Mouse (Mus musculus): Measurements from ENCODE around the gene Plpp1.
A peak's percentile ranks its signal among the peaks of the same experiment; 100 is the strongest.

Gene Plpp1

DNA sequence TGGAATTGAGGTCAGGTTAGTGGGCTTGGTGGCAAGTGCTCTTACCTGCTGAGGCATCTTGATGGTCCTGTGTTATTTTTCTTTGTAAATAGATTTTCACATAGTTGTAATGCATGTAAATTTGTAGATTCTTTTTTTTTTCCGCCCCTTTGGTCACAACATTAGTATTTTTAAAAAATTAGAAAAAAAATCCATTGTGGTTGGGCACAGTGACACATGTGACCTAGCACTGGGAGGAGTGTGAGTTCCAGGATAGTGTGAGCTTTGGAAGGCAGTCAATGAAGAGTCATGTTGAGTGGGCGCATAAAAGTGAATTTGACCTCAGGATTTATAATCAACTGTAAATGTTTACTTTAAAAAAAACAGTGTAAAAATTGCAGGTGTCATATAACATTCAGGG, 59.8 kb downstream of the Plpp1 start:
- DNase-seq (ENCODE audit: low read depth, low spot score), result no peak

DNA sequence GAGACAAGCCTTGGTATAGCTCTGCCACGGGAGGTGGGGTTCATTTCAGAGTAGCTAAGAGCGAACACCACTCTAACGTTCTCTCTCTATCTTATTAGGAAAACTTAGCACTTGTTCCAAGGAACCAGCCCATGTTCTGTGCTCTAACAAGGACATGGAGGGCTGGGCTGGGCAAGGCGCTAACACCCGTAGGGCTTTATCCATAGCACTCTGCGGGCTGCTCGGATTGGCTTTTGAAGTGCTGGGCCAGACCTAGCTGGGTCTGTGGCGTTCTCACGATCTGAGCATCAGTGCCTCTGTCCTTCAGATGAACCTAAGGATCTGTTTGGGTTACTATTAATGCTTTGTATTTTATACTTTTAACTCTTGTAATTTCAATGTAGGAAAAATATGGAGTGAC, 60.3 kb downstream of the Plpp1 start:
- DNase-seq (ENCODE audit: low read depth, low spot score), result no peak

GRCm38 (mm10) chr13:112861825-112862306, 61.3 kb downstream of the Plpp1 start:
- no peak for DNase-seq (ENCODE audit: low read depth, low spot score)

DNA sequence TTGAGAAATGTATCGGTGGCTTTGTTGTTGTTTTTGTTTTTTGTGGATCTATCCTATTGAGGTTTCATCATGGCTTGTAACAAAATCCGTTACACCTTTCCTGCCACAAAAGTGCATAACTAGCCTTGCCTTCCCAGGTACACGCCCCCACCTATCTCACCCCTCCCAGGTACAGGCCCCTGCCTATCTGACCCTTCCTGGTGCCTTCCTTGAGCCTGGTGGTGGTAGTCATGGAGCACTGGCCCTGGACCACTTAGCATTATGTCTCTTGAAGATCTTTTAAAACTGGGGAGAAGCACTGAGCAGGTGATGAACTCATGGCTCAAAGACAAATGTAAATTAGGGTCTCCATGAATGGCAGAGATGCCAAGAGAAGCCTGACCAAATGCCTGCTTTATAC, 61.8 kb downstream of the Plpp1 start:
- DNase-seq (ENCODE audit: low read depth, low spot score), result no peak

GRCm38 (mm10) chr13:112862978-112863677, 62.5 kb downstream of the Plpp1 start:
- DNase-seq (ENCODE audit: low read depth, low spot score), result peak; percentile 10

GRCm38 (mm10) chr13:112866782-112867181, 66.2 kb downstream of the Plpp1 start:
- no peak for DNase-seq (ENCODE audit: low read depth, low spot score)

DNA sequence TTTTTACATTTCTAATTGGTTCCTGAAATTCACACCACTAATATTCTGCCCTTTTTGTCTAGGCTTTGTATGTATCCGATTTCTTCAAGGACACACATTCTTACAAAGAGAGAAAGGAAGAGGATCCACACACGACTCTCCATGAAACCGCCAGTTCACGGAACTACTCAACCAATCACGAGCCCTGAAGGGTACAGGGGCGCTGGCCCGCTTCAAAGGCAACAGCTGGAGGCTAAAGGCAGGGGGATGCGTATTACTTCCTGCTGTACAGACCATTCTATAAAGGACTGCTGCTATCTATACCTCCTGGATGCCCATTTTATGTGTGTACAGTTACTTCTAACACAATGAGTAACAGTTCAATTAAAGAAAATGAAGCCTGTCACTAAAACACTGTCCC, 66.8 kb downstream of the Plpp1 start:
- no peak for DNase-seq (ENCODE audit: low read depth, low spot score)

DNA sequence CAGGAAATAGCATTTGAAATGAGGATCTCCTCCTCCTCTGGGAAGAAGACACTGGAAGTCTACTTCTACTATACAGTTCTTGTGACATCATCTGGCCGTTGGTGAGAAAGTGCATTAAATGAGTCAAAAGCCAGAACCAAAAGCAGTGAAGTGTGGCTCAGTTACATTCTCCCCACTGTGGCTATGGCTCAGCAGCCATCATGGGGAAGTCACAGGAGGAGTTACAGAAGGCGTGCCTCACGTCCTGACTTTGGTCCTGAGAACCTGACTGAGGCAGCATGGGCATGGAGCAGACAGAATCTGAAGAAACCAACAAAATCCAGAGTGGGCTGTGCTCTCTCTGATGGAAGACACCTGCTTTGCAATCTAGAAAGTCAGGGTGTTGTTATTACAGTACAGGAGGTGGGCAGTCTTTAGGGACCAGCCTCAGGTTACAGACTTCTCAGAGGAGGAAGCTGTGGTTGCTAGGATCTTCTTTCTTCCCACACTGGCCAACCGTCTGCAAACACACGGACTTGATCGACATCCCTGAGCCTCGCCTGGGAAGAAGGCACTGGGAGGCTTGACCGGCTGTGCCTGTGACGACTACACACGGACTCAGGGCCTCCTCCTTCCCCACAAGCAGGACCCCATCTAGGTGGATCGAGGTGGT, 69.6 kb downstream of the Plpp1 start:
- no peak for DNase-seq (ENCODE audit: low read depth, low spot score)

GRCm38 (mm10) chr13:112871500-112872266, 71.1 kb downstream of the Plpp1 start:
- DNase-seq (ENCODE audit: low read depth, low spot score), result no peak

DNA sequence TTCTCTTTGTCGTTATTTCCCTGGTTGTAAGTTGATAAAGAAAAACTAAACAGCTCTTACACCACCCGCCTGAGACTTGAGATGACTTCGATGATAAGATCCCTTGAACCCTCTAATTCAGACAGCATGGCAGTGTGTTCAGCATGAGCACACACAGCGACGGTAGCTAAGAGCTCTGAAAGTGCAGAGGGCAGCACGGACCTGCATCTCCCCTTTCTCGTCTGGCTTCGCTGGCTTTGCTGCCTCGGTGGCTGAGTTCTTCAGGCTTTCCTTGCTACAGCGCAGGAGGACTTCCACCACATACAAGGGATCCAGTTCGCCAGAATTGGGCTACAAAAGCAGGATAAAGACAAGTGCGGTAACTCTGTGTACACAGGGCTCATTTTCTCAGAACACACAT, 86.6 kb downstream of the Plpp1 start:
- no peak for DNase-seq (ENCODE audit: low read depth, low spot score)

DNA sequence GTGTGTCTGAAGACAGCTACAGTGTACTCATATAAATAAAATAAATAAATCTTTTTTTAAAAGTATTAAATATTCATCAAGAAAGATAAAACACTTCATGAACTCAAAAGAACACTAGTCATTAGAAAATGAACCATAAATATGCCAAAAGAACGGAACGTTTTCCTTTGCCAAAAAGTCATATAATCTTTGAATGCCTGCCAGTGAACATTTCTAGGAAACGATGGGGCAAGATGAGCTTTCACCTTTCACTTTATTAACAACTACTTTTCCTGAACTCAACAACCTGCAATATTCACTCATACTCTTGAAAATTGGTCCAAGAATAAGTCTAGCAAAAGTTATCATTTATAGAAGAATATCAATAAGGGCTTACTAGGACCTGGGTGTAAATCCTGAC, 101.6 kb downstream of the Plpp1 start:
- no peak for DNase-seq (ENCODE audit: low read depth, low spot score)

DNA sequence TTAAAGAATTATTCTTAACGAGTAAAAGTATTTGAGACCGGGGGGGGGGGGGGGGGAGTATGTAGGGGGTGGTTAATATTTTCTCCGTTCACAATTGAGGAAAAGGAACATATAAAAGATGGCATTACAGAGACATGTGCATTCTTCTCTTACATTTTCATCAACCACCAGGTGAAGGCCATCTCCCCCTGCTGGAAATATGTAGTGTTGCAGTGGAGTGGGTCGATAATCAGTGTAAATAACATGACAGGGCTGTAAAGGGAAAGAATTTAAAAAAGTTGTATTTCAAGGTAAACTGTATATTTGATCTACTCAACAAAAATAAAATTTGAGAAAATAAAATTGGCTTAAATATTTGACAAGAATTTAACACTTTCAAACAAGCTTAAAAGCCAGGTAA, 109.1 kb downstream of the Plpp1 start:
- DNase-seq (ENCODE audit: low read depth, low spot score), result peak; percentile 72

- DNase-seq (ENCODE audit: low read depth, low spot score), result no peak
Measured at GRCm38 (mm10) chr13:112910434-112910833, 109.8 kb downstream of the Plpp1 start.

Measured in CD4-positive, CD25-positive, alpha-beta regulatory T cell, adult 2 months (primary cell).